Mouse (Mus musculus): ENCODE measurements around the gene Tfe3. TPM values are rescaled to one million over a fixed set of nuclear protein-coding genes. Genes with fewer than 3 reads are reported as not detected.

The Tfe3 gene
- 24.9 TPM for polyA plus RNA-seq (2015; fragmentation: Illumina TruSeq; extraction: RNeasy Lipid Tissue Mini Kit (QIAGEN cat#74804); ENCODE audit: low read depth, low replicate concordance)

DNA sequence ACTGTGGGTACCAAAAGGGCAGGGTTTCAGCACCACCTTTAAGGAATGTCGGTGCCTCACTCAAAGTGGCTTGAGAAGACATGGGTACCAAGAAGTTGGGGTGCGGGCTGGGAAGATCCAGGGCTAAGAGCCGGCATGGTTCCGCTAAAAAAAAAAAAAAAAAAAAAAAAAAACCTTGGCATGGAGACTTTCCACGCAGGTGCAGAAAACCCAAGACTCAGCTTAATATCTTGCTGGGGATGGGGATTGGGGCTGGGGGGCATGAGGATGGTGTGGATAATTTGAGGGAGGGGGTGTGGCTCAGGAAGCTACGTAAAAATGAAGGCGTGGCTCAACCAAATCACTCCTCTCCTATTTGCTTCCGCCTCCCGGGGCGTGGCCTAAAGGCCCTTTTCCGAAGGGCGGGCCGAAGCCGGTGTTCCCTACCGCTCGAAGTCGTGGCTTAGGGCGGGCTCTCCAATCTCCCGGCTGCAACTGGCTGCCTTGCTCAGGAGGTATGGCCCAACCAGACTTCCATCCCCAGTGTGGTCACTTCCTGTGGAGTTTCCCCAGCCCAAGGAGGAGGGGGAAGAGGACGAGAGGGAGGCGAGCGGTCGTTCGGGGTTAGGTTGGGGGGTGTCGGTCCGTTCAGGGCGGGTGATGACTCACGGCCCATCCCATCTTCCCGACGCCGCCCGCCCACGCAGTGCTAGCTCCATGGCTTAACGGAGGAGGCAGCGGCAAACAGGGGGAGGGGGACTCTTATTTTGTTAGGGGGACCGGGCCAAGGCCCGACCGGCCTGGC, at the start of gene Tfe3:
Tfe3 (plus strand) TSS at position 424 of the 784 bp plus-strand sequence.

DNA sequence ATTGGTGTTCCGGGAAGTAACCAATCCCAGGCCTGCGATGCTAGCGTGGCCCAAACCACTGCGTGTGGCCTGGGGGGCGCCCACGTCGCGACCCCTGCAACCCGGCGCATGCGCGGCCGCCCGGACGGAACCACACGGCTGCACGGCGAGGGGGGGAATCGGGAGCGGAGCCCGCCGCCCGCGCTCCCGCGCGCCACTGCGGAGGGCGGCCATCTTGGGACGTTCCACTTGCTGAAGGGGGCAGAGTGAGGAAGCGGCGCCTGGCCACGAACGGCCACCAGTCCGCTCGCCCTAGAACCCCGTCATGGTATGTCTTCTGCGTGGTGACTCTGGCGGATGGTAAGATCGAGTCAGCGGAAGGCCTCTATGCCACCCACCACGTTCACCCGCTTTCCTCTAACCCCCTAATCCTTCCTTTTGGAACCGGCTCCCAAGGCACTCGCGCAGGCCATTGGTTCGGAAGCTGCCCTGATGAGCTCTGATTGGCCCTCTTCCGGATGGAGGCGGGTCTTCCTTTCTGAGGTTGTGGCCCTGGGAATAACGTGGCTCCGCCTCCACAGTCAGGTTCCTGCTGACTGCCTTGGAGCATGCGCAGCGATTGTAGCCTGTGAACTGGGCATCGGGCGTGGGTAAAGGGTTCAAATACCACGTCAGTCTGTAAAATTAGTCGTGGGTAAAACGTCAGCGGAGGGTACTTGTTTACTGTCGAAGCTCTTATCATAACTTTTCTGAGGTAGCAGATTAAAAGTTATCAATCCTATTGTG, 48.0 kb upstream of the Tfe3 start, which contains the start of gene Wdr45:
Wdr45 (plus strand) TSS at position 199 of the 765 bp plus-strand sequence.

DNA sequence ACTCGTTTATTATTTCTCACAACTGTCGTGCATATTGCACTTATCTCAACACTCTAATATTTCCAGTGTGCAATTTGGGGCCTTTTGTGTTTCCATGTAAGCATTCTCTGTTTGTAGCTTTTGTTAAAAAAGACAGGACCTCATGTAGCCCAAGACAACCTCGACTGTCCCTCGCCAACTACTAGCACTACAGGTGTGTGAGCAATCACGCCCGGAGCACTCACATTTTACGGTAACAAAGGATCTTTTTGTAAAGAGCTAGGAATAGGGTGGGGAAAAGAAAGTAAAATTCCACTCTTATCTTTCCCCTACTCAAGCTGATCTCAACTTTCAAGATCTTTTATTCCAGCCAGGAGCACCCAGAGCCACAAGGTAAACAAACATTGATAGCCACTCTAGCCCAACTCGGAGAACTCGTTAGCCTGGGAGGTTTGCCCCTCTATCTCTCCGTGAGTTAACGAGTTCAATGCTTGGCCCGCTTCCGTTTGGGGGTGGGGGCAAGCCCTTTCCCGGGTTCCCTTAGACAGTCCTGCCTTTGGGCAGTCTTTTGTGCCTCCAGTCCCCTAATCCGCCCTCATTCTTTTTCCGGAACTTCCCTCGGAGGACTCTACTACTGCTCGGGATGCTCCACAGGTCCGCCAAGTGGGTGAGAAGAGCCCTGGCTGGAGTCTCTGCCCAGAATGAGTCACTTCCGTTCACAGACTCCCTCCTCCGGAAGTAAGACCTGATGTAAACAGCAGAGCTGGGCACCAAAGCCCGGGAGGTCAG, 40.7 kb upstream of the Tfe3 start, which contains the start of gene Gm45208:
Gm45208 (plus strand) TSS at position 732 of the 768 bp plus-strand sequence.

DNA sequence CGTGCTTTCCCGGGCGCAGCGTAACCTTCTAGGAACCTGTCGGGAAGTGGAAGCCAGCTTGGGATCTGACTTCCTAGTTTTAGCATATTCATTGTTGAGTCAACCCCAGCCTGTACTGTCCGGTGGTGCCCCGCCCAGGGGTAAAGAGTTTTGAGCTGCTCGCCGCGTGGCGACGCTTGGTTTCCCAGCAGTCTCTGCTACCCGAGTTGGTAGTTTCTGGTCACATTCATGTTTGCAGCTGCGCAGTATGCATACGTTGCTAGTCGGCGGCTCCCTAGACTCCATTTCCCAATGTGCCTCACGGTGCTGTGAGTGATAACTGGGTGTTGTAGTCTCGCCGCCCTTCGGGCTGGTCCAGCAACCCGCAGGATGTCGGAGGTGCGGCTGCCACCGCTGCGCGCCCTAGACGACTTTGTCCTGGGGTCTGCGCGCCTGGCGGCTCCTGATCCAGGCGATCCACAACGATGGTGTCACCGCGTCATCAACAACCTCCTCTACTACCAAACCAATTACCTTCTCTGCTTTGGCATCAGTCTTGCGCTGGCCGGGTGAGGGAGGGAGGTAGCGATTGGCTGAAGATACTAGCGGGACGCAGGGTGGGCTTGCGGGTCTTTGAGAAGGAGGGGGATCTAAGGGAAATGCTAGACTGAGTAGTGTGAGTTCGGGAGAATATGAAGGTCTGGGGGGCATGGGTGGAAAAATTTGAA, 34.0 kb upstream of the Tfe3 start, which contains the start of gene Praf2:
Praf2 (plus strand) TSS at position 225 of the 707 bp plus-strand sequence.

DNA sequence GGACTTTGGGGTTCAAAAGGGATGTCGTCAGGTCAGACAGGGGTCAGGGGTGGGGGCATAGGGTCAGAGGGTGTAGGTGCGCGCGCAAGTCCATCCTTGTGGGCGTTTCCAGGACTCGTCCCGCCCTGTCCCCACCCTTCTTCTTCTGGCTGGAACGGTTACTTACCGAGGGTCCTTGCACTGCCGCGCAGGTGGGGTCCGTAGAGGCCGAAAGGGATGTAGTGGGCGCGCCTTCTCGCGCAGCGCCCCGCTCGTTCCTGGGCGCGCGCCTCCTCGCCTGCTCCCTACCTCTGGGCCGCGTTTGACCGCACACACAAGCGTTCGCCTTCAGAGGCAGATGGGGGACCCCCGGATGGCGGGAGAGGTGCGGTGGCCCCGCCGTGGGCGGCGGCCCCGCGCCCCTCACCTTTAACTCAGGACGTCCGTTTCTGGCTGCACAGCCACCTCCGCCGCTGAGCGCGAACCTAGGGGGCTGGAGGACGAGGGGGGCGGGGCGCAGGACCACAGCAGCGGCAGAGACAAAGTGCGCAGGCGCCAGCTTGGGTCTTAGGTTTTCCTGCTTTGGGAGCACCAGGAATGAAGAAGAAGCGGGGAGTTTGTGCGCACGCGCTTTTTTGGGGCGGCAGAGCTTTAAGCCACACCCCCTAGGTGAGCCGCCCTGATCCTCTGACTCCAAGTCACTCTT, 11.8 kb upstream of the Tfe3 start, which contains the start of gene Ccdc120:
Ccdc120 (minus strand) TSS at position 474 of the 685 bp plus-strand sequence.

DNA sequence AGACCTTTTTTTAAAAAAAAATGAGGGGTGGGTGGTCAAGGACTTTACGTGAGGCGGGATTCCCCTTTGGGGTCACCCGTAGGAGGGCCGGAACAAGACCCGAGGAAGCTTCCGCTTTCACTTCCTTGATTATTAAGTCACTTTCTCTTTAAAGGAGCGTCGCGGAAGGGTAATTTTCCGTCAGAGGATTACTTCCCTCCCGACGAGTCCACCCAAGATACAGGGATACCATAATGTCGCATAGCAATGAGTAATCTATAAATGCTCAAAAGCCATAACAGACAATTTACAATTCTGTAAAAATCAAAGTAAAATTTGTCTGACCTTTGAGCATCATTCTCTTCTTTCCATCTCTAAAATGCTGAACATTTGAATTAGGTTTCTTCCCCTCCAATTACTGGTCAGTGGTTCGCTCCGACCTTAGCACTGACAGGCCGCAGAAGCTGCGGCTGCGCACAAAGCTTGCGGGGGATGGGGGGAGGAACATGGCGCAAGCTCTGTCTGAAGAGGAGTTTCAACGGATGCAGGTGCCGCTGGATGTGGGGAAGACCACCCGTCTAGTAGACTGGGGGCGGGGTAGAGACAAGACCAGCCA, 27.3 kb downstream of the Tfe3 start, which contains the start of gene Gripap1:
Gripap1 (plus strand) TSS at position 224 of the 595 bp plus-strand sequence.

DNA sequence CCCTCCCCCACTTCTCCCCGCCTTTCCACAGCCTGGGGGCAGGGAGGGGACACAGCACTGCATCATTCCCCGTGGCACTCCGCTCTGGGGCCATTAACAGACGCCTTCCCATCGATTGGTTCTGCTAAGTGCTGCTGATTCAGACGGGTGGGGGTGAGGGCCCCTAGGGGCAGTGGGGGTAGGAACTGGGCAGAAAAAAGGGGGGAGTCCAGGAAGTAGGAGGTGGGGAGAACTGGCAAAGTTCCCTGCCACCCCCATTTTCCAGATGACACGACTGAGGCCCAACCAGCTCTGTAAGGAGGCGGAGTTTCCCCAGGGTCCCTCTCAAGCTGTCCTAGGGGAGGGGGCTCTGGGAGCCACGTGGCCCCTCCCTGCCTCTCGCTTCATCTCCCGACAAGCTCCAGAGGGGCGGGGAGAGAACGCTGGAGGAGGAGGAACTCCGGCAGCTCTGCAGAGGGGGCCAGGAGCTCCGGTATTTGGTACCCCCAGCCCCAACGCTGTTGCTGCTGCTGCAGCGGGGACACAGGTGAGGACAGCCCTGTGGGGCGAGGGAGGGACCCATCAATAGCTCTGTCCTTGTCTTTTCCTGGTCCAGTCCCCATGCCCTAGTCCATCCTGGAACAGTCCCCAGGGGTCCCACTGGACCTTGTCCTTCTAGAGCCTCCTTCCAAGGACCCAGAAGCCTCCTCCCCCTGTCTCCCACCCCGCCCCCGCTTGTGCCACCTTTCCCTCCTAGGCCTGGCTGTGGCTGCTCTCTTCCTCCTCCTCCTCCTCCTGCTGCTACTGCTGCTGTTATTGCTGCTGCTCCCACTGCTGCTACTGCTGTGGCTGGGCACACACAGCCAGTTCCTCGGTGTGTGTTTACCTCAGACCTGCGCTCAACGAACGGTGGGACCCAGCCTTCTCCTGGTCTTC, 59.8 kb downstream of the Tfe3 start, which contains the start of gene Kcnd1:
Kcnd1 (plus strand) TSS at position 425 of the 915 bp plus-strand sequence.

Other genes starting within 250 kb of the Tfe3 start
- gene Foxp3, start 188.9 kb upstream of the Tfe3 start, polyA plus RNA-seq (2015; fragmentation: Illumina TruSeq; extraction: RNeasy Lipid Tissue Mini Kit (QIAGEN cat#74804); ENCODE audit: low read depth, low replicate concordance), result not detected
- 17.3 TPM for gene Ppp1r3f, start 188.3 kb upstream of the Tfe3 start, polyA plus RNA-seq (2015; fragmentation: Illumina TruSeq; extraction: RNeasy Lipid Tissue Mini Kit (QIAGEN cat#74804); ENCODE audit: low read depth, low replicate concordance)
- 26.3 TPM for gene Ccdc22, start 157.0 kb upstream of the Tfe3 start, polyA plus RNA-seq (2015; fragmentation: Illumina TruSeq; extraction: RNeasy Lipid Tissue Mini Kit (QIAGEN cat#74804); ENCODE audit: low read depth, low replicate concordance)
- 0.07 TPM for gene Cacna1f, start 155.5 kb upstream of the Tfe3 start, polyA plus RNA-seq (2015; fragmentation: Illumina TruSeq; extraction: RNeasy Lipid Tissue Mini Kit (QIAGEN cat#74804); ENCODE audit: low read depth, low replicate concordance)
- 1,230 TPM for gene Syp, start 124.1 kb upstream of the Tfe3 start, polyA plus RNA-seq (2015; fragmentation: Illumina TruSeq; extraction: RNeasy Lipid Tissue Mini Kit (QIAGEN cat#74804); ENCODE audit: low read depth, low replicate concordance)
- gene Prickle3, start 105.3 kb upstream of the Tfe3 start, polyA plus RNA-seq (2015; fragmentation: Illumina TruSeq; extraction: RNeasy Lipid Tissue Mini Kit (QIAGEN cat#74804); ENCODE audit: low read depth, low replicate concordance), result 2.5 TPM
- 11.6 TPM for gene Plp2, start 91.2 kb upstream of the Tfe3 start, polyA plus RNA-seq (2015; fragmentation: Illumina TruSeq; extraction: RNeasy Lipid Tissue Mini Kit (QIAGEN cat#74804); ENCODE audit: low read depth, low replicate concordance)
- 0.33 TPM for gene Magix, start 81.3 kb upstream of the Tfe3 start, polyA plus RNA-seq (2015; fragmentation: Illumina TruSeq; extraction: RNeasy Lipid Tissue Mini Kit (QIAGEN cat#74804); ENCODE audit: low read depth, low replicate concordance)
- 41.6 TPM for gene Gpkow, start 65.4 kb upstream of the Tfe3 start, polyA plus RNA-seq (2015; fragmentation: Illumina TruSeq; extraction: RNeasy Lipid Tissue Mini Kit (QIAGEN cat#74804); ENCODE audit: low read depth, low replicate concordance)
- 61.8 TPM for gene Wdr45, start 48.2 kb upstream of the Tfe3 start, polyA plus RNA-seq (2015; fragmentation: Illumina TruSeq; extraction: RNeasy Lipid Tissue Mini Kit (QIAGEN cat#74804); ENCODE audit: low read depth, low replicate concordance)
- gene Gm45208, start 40.3 kb upstream of the Tfe3 start, polyA plus RNA-seq (2015; fragmentation: Illumina TruSeq; extraction: RNeasy Lipid Tissue Mini Kit (QIAGEN cat#74804); ENCODE audit: low read depth, low replicate concordance), result not detected
- gene Praf2, start 34.1 kb upstream of the Tfe3 start, polyA plus RNA-seq (2015; fragmentation: Illumina TruSeq; extraction: RNeasy Lipid Tissue Mini Kit (QIAGEN cat#74804); ENCODE audit: low read depth, low replicate concordance), result 124 TPM
- gene Ccdc120, start 11.7 kb upstream of the Tfe3 start, polyA plus RNA-seq (2015; fragmentation: Illumina TruSeq; extraction: RNeasy Lipid Tissue Mini Kit (QIAGEN cat#74804); ENCODE audit: low read depth, low replicate concordance), result 6.7 TPM
- gene Gripap1, start 27.2 kb downstream of the Tfe3 start, polyA plus RNA-seq (2015; fragmentation: Illumina TruSeq; extraction: RNeasy Lipid Tissue Mini Kit (QIAGEN cat#74804); ENCODE audit: low read depth, low replicate concordance), result 88.6 TPM
- 6.4 TPM for gene Kcnd1, start 59.7 kb downstream of the Tfe3 start, polyA plus RNA-seq (2015; fragmentation: Illumina TruSeq; extraction: RNeasy Lipid Tissue Mini Kit (QIAGEN cat#74804); ENCODE audit: low read depth, low replicate concordance)
- 71.5 TPM for gene Otud5, start 78.8 kb downstream of the Tfe3 start, polyA plus RNA-seq (2015; fragmentation: Illumina TruSeq; extraction: RNeasy Lipid Tissue Mini Kit (QIAGEN cat#74804); ENCODE audit: low read depth, low replicate concordance)
- gene Pim2, start 115.7 kb downstream of the Tfe3 start, polyA plus RNA-seq (2015; fragmentation: Illumina TruSeq; extraction: RNeasy Lipid Tissue Mini Kit (QIAGEN cat#74804); ENCODE audit: low read depth, low replicate concordance), result 47.5 TPM
- 30.6 TPM for gene Slc35a2, start 121.5 kb downstream of the Tfe3 start, polyA plus RNA-seq (2015; fragmentation: Illumina TruSeq; extraction: RNeasy Lipid Tissue Mini Kit (QIAGEN cat#74804); ENCODE audit: low read depth, low replicate concordance)
- 133 TPM for gene Pqbp1, start 136.7 kb downstream of the Tfe3 start, polyA plus RNA-seq (2015; fragmentation: Illumina TruSeq; extraction: RNeasy Lipid Tissue Mini Kit (QIAGEN cat#74804); ENCODE audit: low read depth, low replicate concordance)
- 29.9 TPM for gene Timm17b, start 136.8 kb downstream of the Tfe3 start, polyA plus RNA-seq (2015; fragmentation: Illumina TruSeq; extraction: RNeasy Lipid Tissue Mini Kit (QIAGEN cat#74804); ENCODE audit: low read depth, low replicate concordance)
- gene Gm10491, start 145.3 kb downstream of the Tfe3 start, polyA plus RNA-seq (2015; fragmentation: Illumina TruSeq; extraction: RNeasy Lipid Tissue Mini Kit (QIAGEN cat#74804); ENCODE audit: low read depth, low replicate concordance), result not detected
- gene Gm10490, start 147.0 kb downstream of the Tfe3 start, polyA plus RNA-seq (2015; fragmentation: Illumina TruSeq; extraction: RNeasy Lipid Tissue Mini Kit (QIAGEN cat#74804); ENCODE audit: low read depth, low replicate concordance), result not detected
- gene Pcsk1n, start 157.3 kb downstream of the Tfe3 start, polyA plus RNA-seq (2015; fragmentation: Illumina TruSeq; extraction: RNeasy Lipid Tissue Mini Kit (QIAGEN cat#74804); ENCODE audit: low read depth, low replicate concordance), result 229 TPM
- not detected for gene Eras, start 166.0 kb downstream of the Tfe3 start, polyA plus RNA-seq (2015; fragmentation: Illumina TruSeq; extraction: RNeasy Lipid Tissue Mini Kit (QIAGEN cat#74804); ENCODE audit: low read depth, low replicate concordance)
- 32.5 TPM for gene Hdac6, start 185.3 kb downstream of the Tfe3 start, polyA plus RNA-seq (2015; fragmentation: Illumina TruSeq; extraction: RNeasy Lipid Tissue Mini Kit (QIAGEN cat#74804); ENCODE audit: low read depth, low replicate concordance)
- gene Gata1, start 215.5 kb downstream of the Tfe3 start, polyA plus RNA-seq (2015; fragmentation: Illumina TruSeq; extraction: RNeasy Lipid Tissue Mini Kit (QIAGEN cat#74804); ENCODE audit: low read depth, low replicate concordance), result not detected